Mouse (Mus musculus) lung, embryonic 14.5 days (tissue): ENCODE results near the gene Trappc4. TPM values are rescaled to one million over a fixed set of nuclear protein-coding genes. Genes with fewer than 3 reads are reported as not detected.
"Not testable (repeated sequence)": the region's sequence is repeated elsewhere in the genome, so short reads cannot be mapped to it uniquely, and the experiment has no call there.

Experiments used
- ATAC-seq: fragments of 200-750 bp; cut with Nextera tagmentation; 2 replicates; pipeline ENCODE4 v1.8.0; 2017; ENCODE audit warnings: mild to moderate bottlenecking, moderate TSS enrichment, moderate library complexity; ENCODE audit not compliant: insufficient read depth
- DNase-seq: peaks from one replicate; pipeline ENCODE4 v3.0.0-alpha.2; 2015
- H3K27ac ChIP-seq: fragments of 300-500 bp; sonication (generic); 2 replicates; pipeline ENCODE4 v1.5.1; 2014; ENCODE audit warnings: low read depth, mild to moderate bottlenecking, moderate library complexity
- H3K27me3 ChIP-seq: fragments of 300-500 bp; sonication (generic); 2 replicates; pipeline ENCODE4 v1.6.1; 2014; ENCODE audit warnings: low read length, control low read depth; ENCODE audit not compliant: insufficient read depth
- H3K36me3 ChIP-seq: fragments of 300-500 bp; sonication (generic); 2 replicates; pipeline ENCODE4 v1.6.1; 2014; ENCODE audit warnings: control low read depth; ENCODE audit not compliant: insufficient read depth
- H3K4me1 ChIP-seq: fragments of 300-500 bp; sonication (generic); 2 replicates; pipeline ENCODE4 v1.6.1; 2014; ENCODE audit warnings: antibody characterized with exemption, control low read depth; ENCODE audit not compliant: insufficient read depth
- H3K4me2 ChIP-seq: fragments of 300-500 bp; sonication (generic); 2 replicates; pipeline ENCODE4 v1.6.1; 2014; ENCODE audit warnings: mild to moderate bottlenecking
- H3K4me3 ChIP-seq: fragments of 300-500 bp; sonication (generic); 2 replicates; pipeline ENCODE4 v1.5.1; 2014; ENCODE audit warnings: low read depth, low read length
- H3K9ac ChIP-seq: fragments of 300-500 bp; sonication (generic); 2 replicates; pipeline ENCODE4 v1.6.1; 2014
- H3K9me3 ChIP-seq: fragments of 300-500 bp; sonication (generic); 2 replicates; pipeline ENCODE4 v1.6.1; 2016; ENCODE audit warnings: low read depth, low read length, control low read depth
- CTCF ChIP-seq: IDR thresholded peaks from 2 replicates; pipeline ENCODE4 v1.5.1; 2016; ENCODE audit warnings: antibody characterized with exemption, low read depth
- WGBS: fragments of 180-500 bp; shearing (Covaris S2); extraction: QIAGEN DNeasy Blood & Tissue Kit; methylation state at CpG from one replicate; pipeline ENCODE4 v1.1.7; 2014; 5-methylcytosine and 5-hydroxymethylcytosine counted together
- polyA plus RNA-seq: library from polyadenylated mRNA; unstranded; fragments of >200 nt; fragmentation: Nextera tagmentation; extraction: Ambion mirVana; gene quantifications from 2 replicates; pipeline ENCODE4 v1.2.1, GENCODE M21; 2014

Gene Trappc4
- polyA plus RNA-seq, 1 experiment from 2014 or later: 121 TPM

GRCm38 (mm10) chr9:44435747-44436146, 28.3 kb upstream of the Trappc4 start:
- DNase-seq: no peak
- WGBS: 73% methylated on average over 6 of the region's 6 CpGs

DNA sequence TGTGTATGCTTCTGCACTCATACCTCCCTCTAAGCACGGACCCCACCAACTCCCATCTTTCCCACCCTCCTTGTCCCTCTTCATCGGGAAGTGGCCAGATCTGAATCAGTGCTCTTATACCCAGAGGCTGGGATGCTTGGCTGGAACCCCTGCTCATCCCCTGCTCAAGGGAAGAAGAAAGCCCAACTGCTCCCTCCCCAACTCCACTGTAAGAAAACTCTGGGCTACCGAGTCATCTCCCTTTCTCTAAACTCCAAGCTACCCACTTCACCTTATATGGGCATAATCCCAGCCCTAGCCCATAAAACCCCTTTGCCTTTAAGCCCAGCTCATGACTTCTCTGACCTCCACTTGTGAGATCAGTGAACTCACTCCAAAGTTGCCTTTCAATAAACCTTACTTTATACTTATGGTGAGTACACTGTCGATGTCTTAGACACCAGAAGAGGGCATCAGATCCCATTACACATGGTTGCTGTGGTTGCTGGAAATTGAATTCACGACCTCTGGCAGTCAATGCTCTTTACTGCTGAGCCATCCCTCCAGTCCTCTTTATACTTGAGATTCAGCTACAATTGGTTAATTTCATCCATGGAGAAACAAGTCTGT, 25.3 kb upstream of the Trappc4 start:
- no peaks in the 10 kb centered on the region for H3K4me1 ChIP-seq
- H3K27ac ChIP-seq: no peak overlapping the region
- DNase-seq (no peak), ATAC-seq (no peak)
- TF ChIP-seq CTCF: no peak
- no peak overlapping the region for H3K4me3 ChIP-seq
- H3K36me3 ChIP-seq: no peaks in the 10 kb centered on the region
- H3K9me3 ChIP-seq: no peaks in the 10 kb centered on the region
- H3K9ac ChIP-seq: no peak overlapping the region
- 35% methylated on average over 5 of the region's 5 CpGs for WGBS
- H3K27me3 ChIP-seq: no peaks in the 10 kb centered on the region
- no peak overlapping the region for H3K4me2 ChIP-seq

More at GRCm38 (mm10) chr9:44435747-44436146, 28.3 kb upstream of the Trappc4 start:
- no peak for TF ChIP-seq CTCF
- H3K9me3 ChIP-seq: no peaks in the 10 kb centered on the region
- no peak overlapping the region for H3K9ac ChIP-seq
- no peak for ATAC-seq
- no peak overlapping the region for H3K4me2 ChIP-seq
- H3K4me3 ChIP-seq: no peak overlapping the region
- no peaks in the 10 kb centered on the region for H3K36me3 ChIP-seq
- H3K27me3 ChIP-seq: no peaks in the 10 kb centered on the region
- no peak overlapping the region for H3K27ac ChIP-seq
- H3K4me1 ChIP-seq: no peaks in the 10 kb centered on the region

DNA sequence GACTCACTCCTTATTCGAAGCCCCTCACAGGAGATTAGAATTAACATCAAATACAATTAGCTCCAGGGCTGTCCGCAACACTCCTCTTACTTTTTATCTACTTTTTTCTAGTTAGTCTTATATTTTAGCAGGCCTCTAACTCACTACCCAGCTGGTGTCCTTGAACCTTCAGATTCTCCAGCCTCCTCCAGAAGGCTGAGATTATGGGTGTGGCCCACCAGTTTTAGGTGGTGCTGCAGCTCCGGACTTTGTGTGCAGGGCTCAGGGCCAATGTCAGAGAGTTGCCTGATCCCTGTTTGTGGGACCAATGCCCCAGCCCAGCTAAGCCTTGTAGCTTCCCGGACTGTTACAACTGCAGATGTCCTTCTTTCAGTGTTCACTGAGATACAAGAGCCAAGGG, 16.2 kb upstream of the Trappc4 start:
- Histone ChIP-seq H3K36me3 (no peaks in the 10 kb centered on the region), H3K9me3 (no peaks in the 10 kb centered on the region), H3K9ac (no peak overlapping the region), H3K27me3 (no peaks in the 10 kb centered on the region), H3K4me1 (0 out of 2 replicates have a peak, but pooled peaks cover 2% of the 10 kb centered on the region), H3K27ac (no peak overlapping the region), H3K4me3 (no peak overlapping the region), H3K4me2 (no peak overlapping the region)
- ATAC-seq: no peak
- no peak for TF ChIP-seq CTCF
- 75% methylated on average over 4 of the region's 4 CpGs for WGBS
- DNase-seq: no peak

DNA sequence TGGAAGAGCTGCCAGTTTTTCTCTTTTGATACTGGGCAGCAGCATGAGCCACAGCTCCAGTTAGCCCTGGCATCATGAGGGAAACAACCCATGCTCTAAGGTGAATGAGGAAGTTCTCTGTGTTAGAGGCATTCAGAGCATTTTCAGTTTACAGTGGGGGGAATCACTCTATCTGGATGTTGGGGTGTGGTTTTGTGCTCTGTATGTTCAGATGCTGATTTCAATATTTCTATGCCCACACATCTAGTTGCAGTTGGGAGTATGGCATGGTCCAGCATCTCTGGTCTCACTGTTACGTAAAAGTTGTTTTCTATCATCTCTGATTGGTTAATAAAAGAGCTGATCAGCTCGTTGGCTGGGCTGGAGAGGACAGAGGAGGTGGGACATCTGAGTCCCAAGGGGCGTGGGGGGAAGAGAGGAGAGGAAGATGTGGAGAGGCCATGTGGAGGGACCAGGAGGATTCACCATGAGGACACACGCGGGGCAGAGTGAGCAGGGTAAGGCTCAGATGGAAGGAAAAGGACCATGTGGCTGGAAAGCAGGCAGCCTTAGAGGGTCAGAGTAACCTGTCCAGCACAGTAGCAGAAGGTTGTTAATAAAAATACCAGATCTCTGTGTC, 13.0 kb upstream of the Trappc4 start:
- Histone ChIP-seq H3K4me1 (peaks cover 7% of the 10 kb centered on the region; the same call in 1 of the 2 replicates), H3K27ac (no peak overlapping the region), H3K9me3 (no peaks in the 10 kb centered on the region), H3K4me2 (no peak overlapping the region), H3K36me3 (no peaks in the 10 kb centered on the region; the same call in 1 of the 2 replicates), H3K27me3 (no peaks in the 10 kb centered on the region), H3K4me3 (no peak overlapping the region), H3K9ac (no peak overlapping the region)
- DNase-seq (no peak), ATAC-seq (no peak)
- WGBS: 74% methylated on average over 5 of the region's 5 CpGs
- TF ChIP-seq CTCF: no peak

DNA sequence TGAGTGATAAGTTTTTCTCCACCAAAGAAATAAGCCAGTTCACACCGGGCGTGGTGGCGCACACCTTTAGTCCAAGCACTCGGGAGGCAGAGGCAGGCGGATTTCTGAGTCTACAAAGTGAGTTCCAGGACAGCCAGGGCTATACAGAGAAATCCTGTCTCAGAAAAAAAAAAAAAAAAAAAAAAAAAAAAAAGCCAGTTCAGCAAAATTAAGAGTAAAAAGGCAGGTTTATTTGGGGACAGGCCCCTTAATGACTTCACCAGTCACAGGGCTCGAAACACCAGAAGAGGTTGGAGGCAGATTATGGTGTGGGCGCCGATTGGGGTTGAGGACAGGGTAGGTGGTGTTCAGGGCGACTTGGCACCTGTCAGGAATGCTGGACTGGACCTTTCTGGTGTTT, 12.3 kb upstream of the Trappc4 start:
- WGBS: 88% methylated on average over 9 of the region's 9 CpGs
- not testable (repeated sequence) for H3K27me3 ChIP-seq, ATAC-seq

GRCm38 (mm10) chr9:44418519-44419385, 11.4 kb upstream of the Trappc4 start, which contains the start of gene Ccdc84:
Gene Ccdc84, minus strand, starts transcription at chr9:44418569.
- H3K27me3 ChIP-seq: no peaks in the 10 kb centered on the region
- peak within 1 kb of the TSS; percentile 77 for H3K9ac ChIP-seq
- peak within 1 kb of the TSS; percentile 93 for H3K4me2 ChIP-seq
- DNase-seq (no peak), ATAC-seq (no peak; the same call in 1 of the 2 replicates)
- TF ChIP-seq CTCF: no peak
- H3K9me3 ChIP-seq: no peaks in the 10 kb centered on the region
- peak within 1 kb of the TSS; percentile 79 for H3K4me3 ChIP-seq
- WGBS: 76% methylated on average over 14 of the region's 14 CpGs
- H3K27ac ChIP-seq: peak within 1 kb of the TSS; percentile 73; the same call in 1 of the 2 replicates
- peaks cover 7% of the 10 kb centered on the region; the same call in 1 of the 2 replicates for H3K4me1 ChIP-seq
- peaks cover 12% of the 10 kb centered on the region; the same call in 1 of the 2 replicates for H3K36me3 ChIP-seq

More for the DNA sequence above, 12.3 kb upstream of the Trappc4 start:
- H3K9me3 ChIP-seq, H3K4me1 ChIP-seq, H3K27ac ChIP-seq, H3K36me3 ChIP-seq, DNase-seq, H3K4me2 ChIP-seq, H3K9ac ChIP-seq, H3K4me3 ChIP-seq: not testable (repeated sequence)
